Mouse (Mus musculus) forebrain, embryonic 10.5 days (tissue): Measurements from ENCODE around the gene Pcp4. TPM values are rescaled to one million over a fixed set of nuclear protein-coding genes. Genes with fewer than 3 reads are reported as not detected.
A peak's percentile ranks its signal among the peaks of the same experiment; 100 is the strongest.
"Not testable (repeated sequence)": the region's sequence is repeated elsewhere in the genome, so short reads cannot be mapped to it uniquely, and the experiment has no call there.

Experiments
- DNase-seq: peaks from one replicate; pipeline ENCODE4 v3.0.0-alpha.2; 2017; ENCODE audit warnings: low spot score; ENCODE audit errors: extremely low spot score
- H3K27ac ChIP-seq: fragments of 300-500 bp; sonication (generic); 2 replicates; pipeline ENCODE4 v1.5.1; 2016; ENCODE audit warnings: mild to moderate bottlenecking
- H3K27me3 ChIP-seq: fragments of 300-500 bp; sonication (generic); 2 replicates; pipeline ENCODE4 v1.6.1; 2016; ENCODE audit warnings: mild to moderate bottlenecking; ENCODE audit not compliant: poor library complexity, severe bottlenecking
- H3K36me3 ChIP-seq: fragments of 300-500 bp; sonication (generic); replicated peaks from 2 replicates; pipeline ENCODE4 v1.6.1; 2016; ENCODE audit warnings: mild to moderate bottlenecking, moderate library complexity
- H3K4me1 ChIP-seq: fragments of 300-500 bp; sonication (generic); 2 replicates; pipeline ENCODE4 v1.6.1; 2016
- H3K4me3 ChIP-seq: fragments of 300-500 bp; sonication (generic); 2 replicates; pipeline ENCODE4 v1.5.1; 2016; ENCODE audit warnings: mild to moderate bottlenecking, moderate library complexity
- H3K9me3 ChIP-seq: fragments of 300-500 bp; sonication (generic); 2 replicates; pipeline ENCODE4 v1.6.1; 2016; ENCODE audit warnings: mild to moderate bottlenecking, moderate library complexity
- WGBS: fragments of 180-500 bp; shearing (Covaris S2); methylation state at CpG from one replicate; pipeline ENCODE4 v1.1.7; 2016; 5-methylcytosine and 5-hydroxymethylcytosine counted together
- polyA plus RNA-seq: library from polyadenylated mRNA; unstranded; fragments of >200 nt; fragmentation: Nextera tagmentation; extraction: Ambion mirVana; gene quantifications from 2 replicates; pipeline ENCODE4 v1.2.1, GENCODE M21; 2016

Gene Pcp4
- polyA plus RNA-seq, result 4.2 and 4.3 TPM in 2 replicates

GRCm38 (mm10) chr16:96467445-96467844, at the start of gene Pcp4:
TSS of gene Pcp4 (plus strand) at chr16:96467606.
- H3K4me1 ChIP-seq, result peaks cover 9% of the 10 kb centered on the region
- H3K36me3 ChIP-seq, result no peaks in the 10 kb centered on the region
- DNase-seq, result peak; percentile 79
- 17% methylated on average over 8 of the region's 8 CpGs for WGBS
- no peaks in the 10 kb centered on the region for H3K9me3 ChIP-seq
- no peak within 1 kb of the TSS for H3K4me3 ChIP-seq
- H3K27ac ChIP-seq, result no peak within 1 kb of the TSS
- H3K27me3 ChIP-seq, result no peaks in the 10 kb centered on the region; the same call in 1 of the 2 replicates

- no peak for DNase-seq
- Histone ChIP-seq H3K36me3 (no peaks in the 10 kb centered on the region), H3K9me3 (no peaks in the 10 kb centered on the region), H3K4me3 (no peak overlapping the region), H3K27ac (no peak overlapping the region), H3K27me3 (no peaks in the 10 kb centered on the region), H3K4me1 (no peaks in the 10 kb centered on the region)
- 93% methylated on average over 2 of the region's 2 CpGs for WGBS
Observed at GRCm38 (mm10) chr16:96425044-96425443, 42.4 kb upstream of the Pcp4 start.

- no peaks in the 10 kb centered on the region for H3K4me1 ChIP-seq
- H3K27me3 ChIP-seq, result no peaks in the 10 kb centered on the region
- no peak for DNase-seq
- no peak overlapping the region for H3K27ac ChIP-seq
- H3K4me3 ChIP-seq, result no peak overlapping the region
- H3K36me3 ChIP-seq, result no peaks in the 10 kb centered on the region
- WGBS, result 89% methylated on average over 7 of the region's 7 CpGs
- H3K9me3 ChIP-seq, result no peaks in the 10 kb centered on the region
Observed at GRCm38 (mm10) chr16:96426671-96427070, 40.7 kb upstream of the Pcp4 start.

GRCm38 (mm10) chr16:96429046-96429445, 38.4 kb upstream of the Pcp4 start:
- no peaks in the 10 kb centered on the region for H3K9me3 ChIP-seq
- DNase-seq, result no peak
- H3K36me3 ChIP-seq, result no peaks in the 10 kb centered on the region
- no peak overlapping the region for H3K4me3 ChIP-seq
- H3K4me1 ChIP-seq, result no peaks in the 10 kb centered on the region
- no peaks in the 10 kb centered on the region for H3K27me3 ChIP-seq
- H3K27ac ChIP-seq, result no peak overlapping the region
- 72% methylated on average over 3 of the region's 3 CpGs for WGBS

GRCm38 (mm10) chr16:96433266-96433665, 34.1 kb upstream of the Pcp4 start:
- no peak for DNase-seq
- Histone ChIP-seq H3K36me3 (no peaks in the 10 kb centered on the region), H3K4me3 (no peak overlapping the region), H3K4me1 (0 out of 2 replicates have a peak, but pooled peaks cover 4% of the 10 kb centered on the region), H3K27ac (no peak overlapping the region), H3K27me3 (no peaks in the 10 kb centered on the region), H3K9me3 (no peaks in the 10 kb centered on the region)
- 88% methylated on average over 10 of the region's 10 CpGs for WGBS

- Histone ChIP-seq H3K27me3 (no peaks in the 10 kb centered on the region), H3K27ac (no peak overlapping the region), H3K4me3 (no peak overlapping the region), H3K4me1 (0 out of 2 replicates have a peak, but pooled peaks cover 4% of the 10 kb centered on the region), H3K36me3 (no peaks in the 10 kb centered on the region), H3K9me3 (no peaks in the 10 kb centered on the region)
- 85% methylated on average over 3 of the region's 3 CpGs for WGBS
- DNase-seq, result no peak
Observed at GRCm38 (mm10) chr16:96434024-96434785, 33.2 kb upstream of the Pcp4 start.

GRCm38 (mm10) chr16:96438946-96439345, 28.5 kb upstream of the Pcp4 start:
- Histone ChIP-seq H3K4me1 (0 out of 2 replicates have a peak, but pooled peaks cover 4% of the 10 kb centered on the region), H3K36me3 (no peaks in the 10 kb centered on the region), H3K27me3 (no peaks in the 10 kb centered on the region), H3K9me3 (no peaks in the 10 kb centered on the region), H3K27ac (no peak overlapping the region), H3K4me3 (no peak overlapping the region)
- 94% methylated on average over 5 of the region's 5 CpGs for WGBS
- DNase-seq, result no peak

GRCm38 (mm10) chr16:96439682-96440081, 27.7 kb upstream of the Pcp4 start:
- WGBS, result 83% methylated on average over 4 of the region's 4 CpGs
- Histone ChIP-seq H3K4me1 (0 out of 2 replicates have a peak, but pooled peaks cover 4% of the 10 kb centered on the region), H3K9me3 (no peaks in the 10 kb centered on the region), H3K4me3 (no peak overlapping the region), H3K27me3 (no peaks in the 10 kb centered on the region), H3K36me3 (no peaks in the 10 kb centered on the region), H3K27ac (no peak overlapping the region)
- DNase-seq, result no peak

GRCm38 (mm10) chr16:96440871-96441270, 26.5 kb upstream of the Pcp4 start:
- no peaks in the 10 kb centered on the region for H3K36me3 ChIP-seq
- no peak overlapping the region for H3K27ac ChIP-seq
- WGBS, result 88% methylated on average over 8 of the region's 8 CpGs
- H3K4me3 ChIP-seq, result no peak overlapping the region
- 0 out of 2 replicates have a peak, but pooled peaks cover 4% of the 10 kb centered on the region for H3K4me1 ChIP-seq
- DNase-seq, result no peak
- H3K9me3 ChIP-seq, result no peaks in the 10 kb centered on the region
- H3K27me3 ChIP-seq, result no peaks in the 10 kb centered on the region

GRCm38 (mm10) chr16:96441826-96442225, 25.6 kb upstream of the Pcp4 start:
- no peak for DNase-seq

GRCm38 (mm10) chr16:96443468-96443867, 23.9 kb upstream of the Pcp4 start, which contains the start of gene Itgb2l:
TSS of gene Itgb2l (minus strand) at chr16:96443619.
- DNase-seq, result no peak
- H3K27ac ChIP-seq, result no peak within 1 kb of the TSS
- H3K9me3 ChIP-seq, result no peaks in the 10 kb centered on the region
- H3K4me1 ChIP-seq, result no peaks in the 10 kb centered on the region
- H3K27me3 ChIP-seq, result no peaks in the 10 kb centered on the region
- WGBS, result 86% methylated on average over 2 of the region's 2 CpGs
- H3K36me3 ChIP-seq, result no peaks in the 10 kb centered on the region
- H3K4me3 ChIP-seq, result no peak within 1 kb of the TSS

More at GRCm38 (mm10) chr16:96441826-96442225, 25.6 kb upstream of the Pcp4 start:
- Histone ChIP-seq H3K36me3 (no peaks in the 10 kb centered on the region), H3K27me3 (no peaks in the 10 kb centered on the region), H3K27ac (no peak overlapping the region), H3K4me3 (no peak overlapping the region), H3K9me3 (no peaks in the 10 kb centered on the region), H3K4me1 (0 out of 2 replicates have a peak, but pooled peaks cover 4% of the 10 kb centered on the region)
- 84% methylated on average over 3 of the region's 3 CpGs for WGBS

GRCm38 (mm10) chr16:96450871-96451270, 16.5 kb upstream of the Pcp4 start:
- H3K4me3 ChIP-seq, H3K4me1 ChIP-seq, H3K27ac ChIP-seq, H3K27me3 ChIP-seq, H3K9me3 ChIP-seq, DNase-seq, H3K36me3 ChIP-seq: not testable (repeated sequence)
- 92% methylated on average over 16 of the region's 16 CpGs for WGBS

GRCm38 (mm10) chr16:96454086-96454485, 13.3 kb upstream of the Pcp4 start:
- Histone ChIP-seq H3K4me1 (no peaks in the 10 kb centered on the region), H3K9me3 (no peaks in the 10 kb centered on the region), H3K4me3 (no peak overlapping the region), H3K27ac (no peak overlapping the region), H3K36me3 (no peaks in the 10 kb centered on the region), H3K27me3 (no peaks in the 10 kb centered on the region)
- DNase-seq, result no peak
